Mouse (Mus musculus) lung, embryonic 15.5 days (tissue): ENCODE measurements around the gene Marc1. TPM values are rescaled to one million over a fixed set of nuclear protein-coding genes. Genes with fewer than 3 reads are reported as not detected.

Source experiments
- ATAC-seq: fragments of 200-750 bp; cut with Nextera tagmentation; 2 replicates; pipeline ENCODE4 v1.8.0; 2017; ENCODE audit warnings: moderate number of reproducible peaks, borderline replicate concordance; ENCODE audit not compliant: low FRiP score, low TSS enrichment; ENCODE audit errors: extremely low read depth
- H3K27ac ChIP-seq: fragments of 300-500 bp; sonication (generic); 2 replicates; pipeline ENCODE4 v1.5.1; 2015; ENCODE audit warnings: moderate library complexity, mild to moderate bottlenecking, inconsistent platforms
- H3K27me3 ChIP-seq: fragments of 300-500 bp; sonication (generic); 2 replicates; pipeline ENCODE4 v1.6.1; 2015; ENCODE audit warnings: inconsistent platforms
- H3K36me3 ChIP-seq: fragments of 300-500 bp; sonication (generic); 2 replicates; pipeline ENCODE4 v1.6.1; 2015; ENCODE audit warnings: inconsistent platforms
- H3K4me1 ChIP-seq: fragments of 300-500 bp; sonication (generic); 2 replicates; pipeline ENCODE4 v1.6.1; 2015; ENCODE audit warnings: inconsistent platforms
- H3K4me2 ChIP-seq: fragments of 300-500 bp; sonication (generic); 2 replicates; pipeline ENCODE4 v1.6.1; 2015; ENCODE audit warnings: inconsistent platforms, mild to moderate bottlenecking, moderate library complexity
- H3K4me3 ChIP-seq: fragments of 300-500 bp; sonication (generic); 2 replicates; pipeline ENCODE4 v1.5.1; 2015; ENCODE audit warnings: mild to moderate bottlenecking, inconsistent platforms
- H3K9ac ChIP-seq: fragments of 300-500 bp; sonication (generic); 2 replicates; pipeline ENCODE4 v1.6.1; 2015; ENCODE audit warnings: inconsistent platforms
- H3K9me3 ChIP-seq: fragments of 300-500 bp; sonication (generic); 2 replicates; pipeline ENCODE4 v1.6.1; 2016; ENCODE audit warnings: inconsistent platforms
- WGBS: fragments of 180-500 bp; shearing (Covaris S2); methylation state at CpG from one replicate; pipeline ENCODE4 v1.1.7; 2015; 5-methylcytosine and 5-hydroxymethylcytosine counted together
- polyA plus RNA-seq: library from polyadenylated mRNA; unstranded; fragments of >200 nt; fragmentation: Nextera tagmentation; extraction: Ambion mirVana; gene quantifications from 2 replicates; pipeline ENCODE4 v1.2.1, GENCODE M21; 2015

Marc1 gene
- 0.11 and 0.23 TPM in 2 replicates for polyA plus RNA-seq

- no peaks in the 10 kb centered on the region for H3K9me3 ChIP-seq
- ATAC-seq = peak; percentile 12; the same call in 1 of the 2 replicates
- H3K4me3 ChIP-seq = peak within 1 kb of the TSS; percentile 29
- peak within 1 kb of the TSS; percentile 58 for H3K4me2 ChIP-seq
- H3K9ac ChIP-seq = 0 out of 2 replicates have a peak within 1 kb of the TSS, but pooled peaks have one; percentile 11
- no peak within 1 kb of the TSS for H3K27ac ChIP-seq
- peaks cover 8% of the 10 kb centered on the region for H3K4me1 ChIP-seq
- H3K27me3 ChIP-seq = peaks cover 36% of the 10 kb centered on the region
- WGBS = 5% methylated on average over 52 of the region's 52 CpGs
- H3K36me3 ChIP-seq = peaks cover 10% of the 10 kb centered on the region
Observed at GRCm38 (mm10) chr1:184810780-184811575, at the start of gene Marc1. Gene Marc1, minus strand, starts transcription at chr1:184811313.

DNA sequence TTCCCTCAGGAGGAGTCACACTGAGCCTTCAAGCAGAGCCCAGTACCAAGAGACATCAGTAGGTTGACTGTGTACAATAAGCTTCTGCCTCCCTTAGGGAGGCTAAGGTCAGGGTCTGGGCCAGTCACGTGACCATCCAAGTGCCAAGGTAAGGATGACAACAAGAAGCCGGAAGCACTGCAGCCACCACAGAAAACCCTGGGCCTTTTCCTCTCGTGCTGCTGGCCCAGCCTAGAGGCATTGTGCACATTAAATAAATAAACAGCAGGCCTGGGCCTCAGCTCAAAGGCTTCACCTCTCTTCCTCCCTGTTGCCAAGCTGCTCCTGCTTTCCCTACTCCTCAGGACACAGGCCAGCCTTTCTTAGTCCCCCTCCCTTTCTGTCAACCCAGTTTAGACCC, 49.2 kb upstream of the Marc1 start:
- no peaks in the 10 kb centered on the region for H3K27me3 ChIP-seq
- H3K4me2 ChIP-seq = no peak overlapping the region
- H3K4me3 ChIP-seq = no peak overlapping the region
- H3K27ac ChIP-seq = peak overlapping the region; percentile 67
- H3K9ac ChIP-seq = no peak overlapping the region
- ATAC-seq = peak; percentile 63
- peaks cover 12% of the 10 kb centered on the region; the same call in 1 of the 2 replicates for H3K4me1 ChIP-seq
- no peaks in the 10 kb centered on the region for H3K36me3 ChIP-seq
- 28% methylated on average over 3 of the region's 3 CpGs for WGBS
- H3K9me3 ChIP-seq = no peaks in the 10 kb centered on the region

- no peak overlapping the region for H3K9ac ChIP-seq
- no peak overlapping the region for H3K27ac ChIP-seq
- peaks cover 18% of the 10 kb centered on the region for H3K4me1 ChIP-seq
- no peak overlapping the region for H3K4me2 ChIP-seq
- H3K36me3 ChIP-seq = no peaks in the 10 kb centered on the region
- no peak overlapping the region for H3K4me3 ChIP-seq
- WGBS = 79% methylated on average over 1 of the region's 1 CpGs
- H3K27me3 ChIP-seq = no peaks in the 10 kb centered on the region
- no peaks in the 10 kb centered on the region for H3K9me3 ChIP-seq
- no peak for ATAC-seq
Observed at GRCm38 (mm10) chr1:184858253-184858652, 47.1 kb upstream of the Marc1 start.

DNA sequence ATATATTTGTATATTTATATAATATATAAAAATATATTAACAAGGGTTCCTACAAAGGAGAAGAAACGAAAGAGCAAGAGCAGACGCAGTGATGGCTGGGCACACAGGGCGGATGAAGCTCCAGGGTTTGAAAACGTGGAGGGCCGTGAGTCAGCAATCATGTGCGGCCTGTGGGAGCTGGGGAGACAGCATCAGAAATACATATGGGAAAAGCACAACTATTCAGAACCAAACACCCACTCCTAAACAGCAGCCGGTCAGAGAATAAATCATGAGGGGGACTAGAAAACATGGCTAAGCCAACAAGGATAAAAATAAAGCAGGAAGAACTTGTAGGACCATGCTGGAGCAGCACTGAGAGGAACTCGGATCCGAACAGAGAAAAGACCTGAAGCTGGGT, 46.1 kb upstream of the Marc1 start:
- Histone ChIP-seq H3K9me3 (no peaks in the 10 kb centered on the region), H3K27ac (no peak overlapping the region), H3K9ac (no peak overlapping the region), H3K4me2 (no peak overlapping the region), H3K27me3 (no peaks in the 10 kb centered on the region), H3K36me3 (no peaks in the 10 kb centered on the region), H3K4me1 (peaks cover 19% of the 10 kb centered on the region), H3K4me3 (no peak overlapping the region)
- ATAC-seq = no peak
- WGBS = 80% methylated on average over 9 of the region's 9 CpGs

- no peaks in the 10 kb centered on the region; the same call in 1 of the 2 replicates for H3K27me3 ChIP-seq
- H3K27ac ChIP-seq = peak overlapping the region; percentile 79
- H3K4me2 ChIP-seq = peak overlapping the region; percentile 47; the same call in 1 of the 2 replicates
- peaks cover 16% of the 10 kb centered on the region for H3K4me1 ChIP-seq
- no peaks in the 10 kb centered on the region for H3K9me3 ChIP-seq
- no peak for ATAC-seq
- 25% methylated on average over 3 of the region's 3 CpGs for WGBS
- H3K36me3 ChIP-seq = no peaks in the 10 kb centered on the region
- no peak overlapping the region for H3K9ac ChIP-seq
- H3K4me3 ChIP-seq = no peak overlapping the region
Observed at GRCm38 (mm10) chr1:184853922-184854321, 42.8 kb upstream of the Marc1 start.

DNA sequence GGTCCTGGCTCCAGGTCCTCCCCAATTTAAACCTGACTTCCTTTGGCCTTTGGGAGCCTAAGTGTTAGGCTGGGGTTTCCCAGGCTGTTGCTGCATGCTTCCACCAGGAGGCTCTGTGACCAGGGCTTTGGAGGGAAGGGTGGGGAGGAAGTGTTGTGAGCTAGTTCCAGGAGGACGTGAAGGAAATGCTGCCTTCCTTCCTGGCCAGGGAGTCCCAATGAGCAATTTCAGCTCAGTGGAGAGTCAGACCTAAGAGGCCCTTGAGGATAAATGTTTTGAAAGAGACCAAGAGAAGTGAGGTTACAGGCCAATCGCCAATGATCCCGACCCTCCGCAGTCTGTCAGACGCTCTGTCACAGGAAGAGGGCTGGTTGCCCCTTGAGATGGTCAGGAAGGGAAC, 42.2 kb upstream of the Marc1 start:
- H3K9me3 ChIP-seq = no peaks in the 10 kb centered on the region
- no peaks in the 10 kb centered on the region for H3K36me3 ChIP-seq
- peak overlapping the region; percentile 47 for H3K4me2 ChIP-seq
- WGBS = 9% methylated on average over 5 of the region's 5 CpGs
- peak overlapping the region; percentile 79 for H3K27ac ChIP-seq
- ATAC-seq = peak; percentile 46
- H3K9ac ChIP-seq = no peak overlapping the region
- 0 out of 2 replicates have a peak overlapping the region, but pooled peaks have one; percentile 10 for H3K4me3 ChIP-seq
- H3K4me1 ChIP-seq = peaks cover 16% of the 10 kb centered on the region
- no peaks in the 10 kb centered on the region; the same call in 1 of the 2 replicates for H3K27me3 ChIP-seq

GRCm38 (mm10) chr1:184851741-184852618, 40.9 kb upstream of the Marc1 start:
- no peak overlapping the region for H3K4me3 ChIP-seq
- H3K4me2 ChIP-seq = peak overlapping the region; percentile 45
- H3K9ac ChIP-seq = no peak overlapping the region
- peaks cover 16% of the 10 kb centered on the region for H3K4me1 ChIP-seq
- H3K27ac ChIP-seq = peak overlapping the region; percentile 63
- WGBS = 12% methylated on average over 31 of the region's 31 CpGs
- H3K27me3 ChIP-seq = no peaks in the 10 kb centered on the region; the same call in none of the 2 replicates
- peak; percentile 71 for ATAC-seq
- no peaks in the 10 kb centered on the region for H3K9me3 ChIP-seq
- H3K36me3 ChIP-seq = no peaks in the 10 kb centered on the region

DNA sequence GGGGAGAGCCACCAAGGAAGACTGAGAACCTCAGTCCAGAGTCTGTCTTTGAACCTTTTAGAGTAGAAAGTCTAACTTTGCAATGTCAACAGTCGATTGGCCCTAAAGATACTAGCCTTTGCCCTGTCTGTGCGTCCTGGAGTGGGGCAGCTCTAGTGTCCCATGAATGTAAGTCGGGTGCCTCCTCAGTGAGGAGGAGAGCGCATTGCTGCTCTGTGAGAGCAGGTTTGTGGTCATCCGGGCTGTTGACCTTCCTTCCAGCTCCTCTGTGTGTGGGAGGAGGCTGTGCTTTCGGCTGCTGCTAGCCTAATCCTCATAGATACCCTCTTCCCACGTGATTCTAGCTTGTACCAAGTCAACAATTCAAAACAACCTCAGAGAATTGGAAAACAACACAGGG, 40.1 kb upstream of the Marc1 start:
- 30% methylated on average over 7 of the region's 7 CpGs for WGBS
- no peaks in the 10 kb centered on the region for H3K36me3 ChIP-seq
- H3K27ac ChIP-seq = peak overlapping the region; percentile 63
- H3K9me3 ChIP-seq = no peaks in the 10 kb centered on the region
- peak overlapping the region; percentile 45; the same call in 1 of the 2 replicates for H3K4me2 ChIP-seq
- no peaks in the 10 kb centered on the region; the same call in none of the 2 replicates for H3K27me3 ChIP-seq
- no peak overlapping the region for H3K9ac ChIP-seq
- H3K4me1 ChIP-seq = peaks cover 23% of the 10 kb centered on the region
- no peak overlapping the region for H3K4me3 ChIP-seq
- no peak for ATAC-seq

GRCm38 (mm10) chr1:184846973-184847372, 35.9 kb upstream of the Marc1 start:
- 48% methylated on average over 3 of the region's 3 CpGs for WGBS
- Histone ChIP-seq H3K4me1 (peaks cover 22% of the 10 kb centered on the region), H3K4me2 (peak overlapping the region; percentile 83; the same call in 1 of the 2 replicates), H3K36me3 (no peaks in the 10 kb centered on the region), H3K9me3 (no peaks in the 10 kb centered on the region), H3K4me3 (no peak overlapping the region), H3K27me3 (no peaks in the 10 kb centered on the region; the same call in none of the 2 replicates), H3K9ac (no peak overlapping the region), H3K27ac (no peak overlapping the region)
- no peak for ATAC-seq

DNA sequence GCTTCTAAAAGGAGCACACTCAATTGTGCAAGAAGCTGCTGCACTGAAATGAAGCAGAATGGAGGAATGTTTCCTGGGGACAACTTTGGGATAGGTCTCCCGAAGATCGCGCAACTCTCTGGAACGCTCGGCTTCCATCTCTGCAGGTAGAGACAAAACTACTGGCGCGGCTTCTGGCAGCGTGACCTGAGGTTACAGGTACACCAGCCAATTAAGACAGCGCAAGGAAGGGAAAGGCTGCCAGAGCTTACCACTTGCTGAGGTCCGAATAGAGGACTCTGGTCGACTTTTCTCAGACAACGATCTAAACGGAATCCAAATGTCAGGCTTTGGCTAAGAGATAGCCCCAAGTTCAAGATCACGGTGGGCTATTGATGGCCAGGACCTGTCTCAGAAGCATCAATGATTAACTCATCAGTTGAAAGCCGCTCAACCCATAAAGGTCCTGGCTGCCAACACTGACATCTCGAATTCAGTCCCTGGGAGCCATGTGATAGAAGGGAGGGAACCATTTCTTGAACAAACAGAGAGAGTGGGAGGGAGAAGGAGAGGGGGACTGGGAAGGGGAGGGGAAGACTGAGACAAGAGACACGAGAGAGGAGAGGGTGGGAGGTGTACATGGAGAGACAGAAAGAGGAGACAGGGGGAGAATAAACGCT, 35.1 kb upstream of the Marc1 start, which contains the start of gene Marc2:
TSS of gene Marc2 (minus strand) at position 360 of the 659 bp plus-strand sequence.
- H3K27me3 ChIP-seq = no peaks in the 10 kb centered on the region; the same call in 1 of the 2 replicates
- peak within 1 kb of the TSS; percentile 88 for H3K27ac ChIP-seq
- H3K9ac ChIP-seq = peak within 1 kb of the TSS; percentile 93
- peak within 1 kb of the TSS; percentile 94 for H3K4me3 ChIP-seq
- H3K9me3 ChIP-seq = no peaks in the 10 kb centered on the region
- peak within 1 kb of the TSS; percentile 83 for H3K4me2 ChIP-seq
- no peaks in the 10 kb centered on the region for H3K36me3 ChIP-seq
- peak; percentile 40 for ATAC-seq
- WGBS = 2% methylated on average over 18 of the region's 18 CpGs
- peaks cover 20% of the 10 kb centered on the region for H3K4me1 ChIP-seq
